Mouse (Mus musculus): ENCODE measurements around the gene B3galt5.

B3galt5 gene

GRCm38 (mm10) chr16:96235366-96235970 lies at the start of gene B3galt5:
Gene B3galt5, plus strand, starts transcription at chr16:96235801.
- no peak for DNase-seq (ENCODE audit: low spot score in 2 of 2)

DNA sequence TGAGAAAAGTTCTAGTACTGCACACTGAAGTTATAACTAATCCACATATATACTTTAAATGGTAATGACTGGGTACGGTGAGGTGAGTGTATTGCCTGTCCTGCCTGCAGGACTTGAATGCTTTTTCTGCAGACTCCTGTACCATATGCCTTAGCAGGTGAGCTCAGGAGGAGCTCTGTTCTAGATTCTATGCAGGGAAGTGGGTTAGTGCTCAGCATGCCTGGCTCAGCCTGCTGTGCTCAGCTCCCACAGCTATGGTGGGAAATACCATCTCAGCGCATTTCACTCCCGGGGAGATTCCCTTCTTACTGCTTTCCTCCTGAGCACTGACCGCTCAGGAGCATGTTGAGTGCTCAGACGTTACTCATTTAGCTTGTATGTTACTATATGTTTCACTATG lies 48.0 kb upstream of the B3galt5 start:
- DNase-seq (ENCODE audit: low spot score in 2 of 2) = no peak

- peak; percentile 99 to 100 for DNase-seq (ENCODE audit: low spot score in 2 of 2)
Measured at GRCm38 (mm10) chr16:96191531-96192506, 43.8 kb upstream of the B3galt5 start, which contains the start of gene Lca5l. Gene Lca5l, minus strand, starts transcription at chr16:96192271.

GRCm38 (mm10) chr16:96199913-96200701 lies 35.5 kb upstream of the B3galt5 start, which contains the start of gene Sh3bgr:
Gene Sh3bgr, plus strand, starts transcription at chr16:96200450.
- peak; percentile 61 to 70 for DNase-seq (ENCODE audit: low spot score in 2 of 2)

- DNase-seq (ENCODE audit: low spot score in 2 of 2) = no peak
Measured at GRCm38 (mm10) chr16:96200702-96201028, 34.9 kb upstream of the B3galt5 start.

DNA sequence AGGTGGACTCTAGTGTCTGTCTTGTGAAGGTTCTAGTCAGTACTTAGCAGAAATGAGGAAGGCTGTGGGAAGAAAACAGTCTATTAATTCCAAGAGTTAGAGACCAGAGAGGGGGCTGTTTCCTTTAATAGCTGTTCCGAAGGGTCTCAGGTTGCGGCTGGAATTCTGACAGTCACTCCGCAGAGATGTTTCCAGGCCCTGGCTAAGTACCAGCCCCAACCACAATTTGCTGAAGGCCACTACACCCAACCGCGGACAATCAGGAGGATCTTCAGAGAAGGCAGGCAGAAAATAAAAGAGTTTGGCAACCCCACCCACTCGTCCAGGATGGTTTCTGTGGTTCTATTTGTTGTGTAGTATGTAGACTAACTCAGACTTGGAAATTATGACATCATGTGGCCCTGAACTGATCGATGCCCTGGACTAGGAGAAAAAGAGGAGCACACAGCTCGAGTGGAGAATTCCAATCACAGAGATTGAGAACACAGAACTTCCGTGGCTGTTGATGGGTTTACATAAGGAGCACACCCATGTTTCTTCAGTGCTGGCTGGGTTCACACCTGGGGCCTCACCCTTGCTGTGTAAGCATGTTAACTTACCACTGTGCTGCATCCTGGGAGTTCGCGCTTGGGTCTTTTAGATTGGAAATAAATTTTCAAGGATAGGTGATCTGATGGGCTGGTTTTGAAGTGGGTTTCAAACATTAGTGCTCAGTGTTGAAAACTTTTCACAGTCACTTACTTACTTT lies 33.9 kb upstream of the B3galt5 start:
- DNase-seq (ENCODE audit: low spot score in 2 of 2) = no peak

GRCm38 (mm10) chr16:96209789-96210188 lies 25.8 kb upstream of the B3galt5 start:
- DNase-seq (ENCODE audit: low spot score in 2 of 2) = no peak

GRCm38 (mm10) chr16:96210856-96211255 lies 24.7 kb upstream of the B3galt5 start:
- no peak for DNase-seq (ENCODE audit: low spot score in 2 of 2)

- no peak for DNase-seq (ENCODE audit: low spot score in 2 of 2)
Measured at GRCm38 (mm10) chr16:96213027-96213426, 22.6 kb upstream of the B3galt5 start.

GRCm38 (mm10) chr16:96221491-96221890 lies 14.1 kb upstream of the B3galt5 start:
- no peak for DNase-seq (ENCODE audit: low spot score in 2 of 2)

- DNase-seq (ENCODE audit: low spot score in 2 of 2) = no peak
Measured at GRCm38 (mm10) chr16:96221959-96222358, 13.6 kb upstream of the B3galt5 start.

DNA sequence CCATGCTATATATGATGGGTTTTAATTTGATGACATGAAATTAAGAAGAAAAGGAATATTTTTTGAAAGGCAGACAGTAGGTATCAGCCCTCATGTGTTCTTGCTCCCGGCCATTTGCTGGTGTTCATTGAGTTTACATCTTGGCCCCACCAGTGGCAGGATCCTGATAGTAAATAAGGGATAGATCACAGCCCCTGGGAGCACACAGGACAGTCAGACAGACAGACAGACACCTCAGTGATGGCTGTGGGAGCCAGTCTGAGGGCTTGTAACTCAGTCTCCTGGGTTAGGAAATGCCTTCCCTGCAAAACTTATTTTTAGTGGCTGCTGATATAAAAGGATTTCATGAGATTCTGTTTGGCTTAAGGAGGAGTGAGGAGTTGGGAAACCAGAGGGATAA lies 13.1 kb upstream of the B3galt5 start:
- no peak for DNase-seq (ENCODE audit: low spot score in 2 of 2)

- peak in 1 of 2 experiments; percentile 16 for DNase-seq (ENCODE audit: low spot score in 2 of 2)
Measured at GRCm38 (mm10) chr16:96228438-96228837, 7.2 kb upstream of the B3galt5 start.

- DNase-seq (ENCODE audit: low spot score in 2 of 2) = no peak
Measured at GRCm38 (mm10) chr16:96229044-96229555, 6.5 kb upstream of the B3galt5 start.

GRCm38 (mm10) chr16:96230411-96230810 lies 5.2 kb upstream of the B3galt5 start:
- peak; percentile 38 to 71 for DNase-seq (ENCODE audit: low spot score in 2 of 2)

- no peak for DNase-seq (ENCODE audit: low spot score in 2 of 2)
Measured at GRCm38 (mm10) chr16:96231251-96231650, 4.3 kb upstream of the B3galt5 start.

GRCm38 (mm10) chr16:96231974-96232373 lies 3.6 kb upstream of the B3galt5 start:
- DNase-seq (ENCODE audit: low spot score in 2 of 2) = no peak

- no peak for DNase-seq (ENCODE audit: low spot score in 2 of 2)
Measured at GRCm38 (mm10) chr16:96233996-96234395, 1.6 kb upstream of the B3galt5 start.

DNA sequence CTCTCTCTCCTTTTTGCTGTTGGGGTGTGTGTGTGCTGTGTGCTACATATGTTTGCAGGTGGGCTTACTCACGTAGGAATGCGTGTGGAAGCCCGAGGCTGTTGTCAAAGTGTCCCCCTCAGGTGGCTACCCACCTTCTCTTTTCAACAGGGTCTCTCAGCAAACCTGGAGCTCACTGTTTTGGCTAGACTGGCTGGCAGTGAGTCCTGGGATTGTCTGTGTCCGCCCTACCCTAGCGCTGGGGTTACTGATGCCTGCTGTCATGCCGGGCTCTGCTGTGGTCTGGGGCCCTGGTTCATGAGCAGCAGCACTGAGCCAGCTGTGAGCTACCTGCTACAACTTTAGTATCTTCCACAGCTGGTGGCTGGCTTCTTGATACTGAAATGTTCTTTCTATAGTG lies 8.9 kb downstream of the B3galt5 start:
- peak; percentile 13 to 34 for DNase-seq (ENCODE audit: low spot score in 2 of 2)

- peak; percentile 15 to 28 for DNase-seq (ENCODE audit: low spot score in 2 of 2)
Measured at GRCm38 (mm10) chr16:96249635-96250034, 14.0 kb downstream of the B3galt5 start.

- DNase-seq (ENCODE audit: low spot score in 2 of 2) = peak; percentile 4 to 20
Measured at GRCm38 (mm10) chr16:96252146-96252545, 16.5 kb downstream of the B3galt5 start.
